Mouse (Mus musculus): Measurements from ENCODE around the gene Sell.

The Sell gene

DNA sequence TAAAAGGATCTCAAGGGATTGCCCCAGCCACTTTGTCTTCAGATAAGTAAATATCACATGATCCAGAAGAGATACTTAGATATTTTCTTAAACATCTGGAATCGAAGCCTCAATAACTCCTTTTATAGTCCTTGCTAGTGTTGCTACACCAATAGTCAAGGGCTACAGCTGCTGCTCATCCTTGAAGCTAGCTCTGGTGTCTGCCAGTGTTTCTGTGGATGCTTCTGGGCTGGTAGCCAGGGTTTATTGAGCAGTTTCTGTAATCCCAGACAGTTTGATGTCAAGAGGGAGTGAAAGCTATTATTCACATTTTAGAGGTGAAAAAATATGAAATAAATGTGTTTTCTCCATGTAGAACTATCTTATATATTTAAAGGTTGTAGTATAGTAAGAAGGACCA is 70.8 kb downstream of the Sell start:
- no peak for DNase-seq (ENCODE audit: low spot score in 2 of 2)
